Mouse (Mus musculus): ENCODE data around the gene Ccp110.

GRCm38 (mm10) chr7:118703144-118703561 is 9.2 kb upstream of the Ccp110 start:
- TF ChIP-seq CTCF (IDR thresholded peaks at IDR 0.05; ENCODE audit: low read depth, low read length) = no peak
- no peak for TF ChIP-seq POLR2A (IDR thresholded peaks at IDR 0.05; ENCODE audit: borderline replicate concordance, low read depth, low read length)

Data from bone marrow macrophage, adult 2 months (primary cell).